Mouse (Mus musculus): ENCODE data around the gene Smad1. TPM values are rescaled to one million over a fixed set of nuclear protein-coding genes. Genes with fewer than 3 reads are reported as not detected.
A peak's percentile ranks its signal among the peaks of the same experiment; 100 is the strongest.
"Not testable (repeated sequence)": the region's sequence is repeated elsewhere in the genome, so short reads cannot be mapped to it uniquely, and the experiment has no call there.

Smad1 gene
- polyA plus RNA-seq (2014; fragmentation: Nextera tagmentation; extraction: Ambion mirVana), result 50.4 and 53.3 TPM in 2 replicates

DNA sequence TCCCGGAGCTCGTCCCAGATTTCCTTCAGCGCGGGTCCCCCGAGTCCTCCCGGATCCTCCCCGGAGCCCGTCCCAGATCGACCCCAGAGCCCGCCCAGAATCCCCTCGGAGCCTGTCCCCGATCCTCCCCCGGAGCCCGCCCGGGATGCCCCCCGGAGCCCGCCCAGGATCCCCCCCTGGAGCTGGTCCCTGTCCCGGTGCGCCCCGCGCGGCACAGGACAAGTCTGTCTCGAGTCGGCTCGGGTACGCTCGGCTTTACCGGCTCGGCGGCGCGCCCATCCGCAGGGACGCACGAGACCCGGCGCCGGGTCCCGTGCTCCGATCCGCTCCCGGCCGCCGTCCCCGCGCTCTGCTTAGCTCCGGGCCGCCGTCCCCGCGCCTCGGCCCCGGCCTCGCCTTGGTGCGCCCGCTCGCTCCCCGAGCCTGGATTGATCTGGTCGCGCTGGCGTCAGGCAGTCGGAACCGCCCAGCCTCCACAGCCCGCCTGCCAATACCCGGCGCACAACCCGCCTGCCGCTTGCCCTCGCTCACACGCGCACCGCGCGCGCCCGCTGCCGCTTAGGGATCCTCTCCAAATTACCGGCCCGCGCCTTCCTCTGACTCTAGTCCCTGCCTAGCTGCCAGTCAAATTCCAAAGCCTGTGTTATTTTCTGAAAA lies at the start of gene Smad1:
Smad1 (minus strand) TSS at position 525 of the 657 bp plus-strand sequence.
- peak within 1 kb of the TSS; percentile 92 for H3K27ac ChIP-seq (replicated peaks; ENCODE audit: low read depth, low read length)
- H3K4me2 ChIP-seq (ENCODE audit: low read depth, severe bottlenecking), result peak within 1 kb of the TSS; percentile 73
- H3K27me3 ChIP-seq (ENCODE audit: control insufficient read depth, insufficient read depth, low read length), result no peaks in the 10 kb centered on the region
- H3K36me3 ChIP-seq (ENCODE audit: control insufficient read depth, insufficient read depth, low read length), result no peaks in the 10 kb centered on the region
- DNase-seq (ENCODE audit: low spot score), result peak; percentile 97
- peaks cover 10% of the 10 kb centered on the region for H3K4me1 ChIP-seq (ENCODE audit: control insufficient read depth, insufficient read depth, low read length)
- peak within 1 kb of the TSS; percentile 92 for H3K4me3 ChIP-seq (ENCODE audit: low read depth, low read length)
- H3K9ac ChIP-seq (ENCODE audit: low read length), result peak within 1 kb of the TSS; percentile 93
- no peaks in the 10 kb centered on the region for H3K9me3 ChIP-seq (ENCODE audit: control insufficient read depth, low read length)
- peak; percentile 90 for ATAC-seq (ENCODE audit: insufficient number of reproducible peaks, low FRiP score, low TSS enrichment, low read depth)
- under 1% methylated on average over 68 of the region's 80 CpGs for WGBS

DNA sequence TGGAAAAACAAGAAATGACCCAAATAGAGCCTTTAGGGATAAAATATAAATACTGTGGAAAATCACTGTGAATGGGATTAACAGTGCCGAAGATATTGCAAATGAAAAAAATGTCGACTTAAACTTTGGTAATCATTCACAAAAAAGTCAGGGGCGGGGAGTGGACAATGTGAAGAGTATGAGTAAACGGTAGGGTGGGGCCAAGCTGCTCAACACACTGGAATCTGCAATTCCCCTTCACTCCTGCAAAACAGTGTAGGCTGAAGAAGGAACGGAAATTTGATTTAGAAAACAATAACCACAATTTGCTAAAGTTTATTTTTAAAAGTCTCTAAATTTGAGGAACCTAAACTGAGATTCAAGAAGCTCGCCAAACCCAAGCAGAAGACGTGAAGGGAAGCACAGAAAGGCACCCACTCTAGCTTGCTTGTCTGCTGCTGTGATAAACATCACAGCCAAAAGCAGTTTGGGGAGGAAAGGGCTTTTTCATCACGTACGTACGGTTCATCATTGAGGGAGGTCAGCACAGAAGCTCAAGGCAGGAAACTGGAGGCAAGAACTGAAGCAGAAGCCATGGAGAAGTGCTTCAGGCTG lies 48.0 kb upstream of the Smad1 start:
- no peak overlapping the region for H3K9ac ChIP-seq (ENCODE audit: low read length)
- DNase-seq (ENCODE audit: low spot score) (peak; percentile 17), ATAC-seq (ENCODE audit: insufficient number of reproducible peaks, low FRiP score, low TSS enrichment, low read depth) (no peak)
- no peak overlapping the region for H3K27ac ChIP-seq (replicated peaks; ENCODE audit: low read depth, low read length)
- no peaks in the 10 kb centered on the region for H3K36me3 ChIP-seq (ENCODE audit: control insufficient read depth, insufficient read depth, low read length)
- no peaks in the 10 kb centered on the region for H3K9me3 ChIP-seq (ENCODE audit: control insufficient read depth, low read length)
- 87% methylated on average over 10 of the region's 10 CpGs for WGBS
- no peak overlapping the region for H3K4me2 ChIP-seq (ENCODE audit: low read depth, severe bottlenecking)
- H3K27me3 ChIP-seq (ENCODE audit: control insufficient read depth, insufficient read depth, low read length), result no peaks in the 10 kb centered on the region
- H3K4me1 ChIP-seq (ENCODE audit: control insufficient read depth, insufficient read depth, low read length), result no peaks in the 10 kb centered on the region
- no peak overlapping the region for H3K4me3 ChIP-seq (ENCODE audit: low read depth, low read length)

DNA sequence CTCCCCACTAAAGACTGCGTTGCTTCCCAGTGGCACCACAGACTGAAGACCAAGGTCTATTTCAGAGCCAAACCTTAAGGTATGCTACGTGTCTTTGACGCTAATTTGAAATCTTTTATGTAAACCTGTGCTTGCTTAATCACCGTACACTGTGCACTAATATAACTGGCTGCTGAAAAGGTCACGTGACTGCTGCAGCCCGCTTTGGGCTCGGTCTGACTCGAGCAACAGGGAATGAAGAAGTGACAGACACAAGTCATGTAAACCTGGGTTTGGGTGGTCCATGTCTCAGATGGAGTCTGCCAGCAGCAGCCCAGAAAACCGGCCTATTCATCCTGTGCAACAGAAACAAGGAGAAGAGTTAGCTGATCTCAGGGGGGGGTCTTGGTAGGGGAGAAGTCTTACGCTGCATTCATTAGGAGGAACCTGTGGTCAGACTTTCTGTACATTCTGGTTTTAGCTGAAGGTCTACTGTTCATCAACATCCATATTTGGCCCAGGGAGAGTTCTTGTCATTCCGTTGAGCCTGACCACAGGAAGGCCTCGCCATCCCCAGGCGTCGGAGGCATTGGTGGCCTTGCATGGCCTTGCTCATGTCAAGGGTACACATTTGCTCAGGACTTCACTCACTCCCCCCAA lies 44.3 kb upstream of the Smad1 start:
- no peaks in the 10 kb centered on the region for H3K9me3 ChIP-seq (ENCODE audit: control insufficient read depth, low read length)
- no peak overlapping the region for H3K27ac ChIP-seq (replicated peaks; ENCODE audit: low read depth, low read length)
- no peaks in the 10 kb centered on the region for H3K27me3 ChIP-seq (ENCODE audit: control insufficient read depth, insufficient read depth, low read length)
- WGBS, result 89% methylated on average over 14 of the region's 14 CpGs
- H3K4me2 ChIP-seq (ENCODE audit: low read depth, severe bottlenecking), result no peak overlapping the region
- no peak for ATAC-seq (ENCODE audit: insufficient number of reproducible peaks, low FRiP score, low TSS enrichment, low read depth)
- H3K4me1 ChIP-seq (ENCODE audit: control insufficient read depth, insufficient read depth, low read length), result no peaks in the 10 kb centered on the region
- H3K9ac ChIP-seq (ENCODE audit: low read length), result no peak overlapping the region
- no peaks in the 10 kb centered on the region for H3K36me3 ChIP-seq (ENCODE audit: control insufficient read depth, insufficient read depth, low read length)
- no peak overlapping the region for H3K4me3 ChIP-seq (ENCODE audit: low read depth, low read length)
- no peak for DNase-seq (ENCODE audit: low spot score)

DNA sequence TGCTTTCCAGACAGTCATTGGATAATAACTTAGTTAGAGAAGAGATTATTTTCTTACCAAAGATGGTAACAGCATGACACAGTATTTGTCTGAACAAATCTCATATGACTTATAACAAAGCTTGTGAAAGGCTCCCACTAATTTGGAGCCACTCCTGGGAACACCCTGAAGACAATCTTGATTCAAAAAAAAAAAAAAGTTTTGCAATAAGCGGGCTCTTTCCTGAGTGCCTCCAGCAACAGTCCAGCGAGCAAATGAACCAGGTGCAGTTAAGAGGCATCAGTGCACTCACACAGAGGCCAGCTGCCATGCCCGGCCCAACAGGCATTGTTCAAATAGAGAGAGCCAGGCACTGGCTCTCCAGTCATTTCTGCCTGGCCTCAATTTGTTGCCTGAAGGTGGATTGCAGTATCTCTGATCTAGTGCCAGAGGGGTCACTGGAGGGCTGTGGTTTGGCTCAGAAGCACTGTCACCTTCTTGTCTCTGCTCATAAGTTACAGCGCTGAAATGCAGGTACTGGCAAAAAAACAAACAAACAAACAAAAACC lies 34.7 kb upstream of the Smad1 start:
- ATAC-seq (ENCODE audit: insufficient number of reproducible peaks, low FRiP score, low TSS enrichment, low read depth), result no peak
- no peaks in the 10 kb centered on the region for H3K4me1 ChIP-seq (ENCODE audit: control insufficient read depth, insufficient read depth, low read length)
- no peak for DNase-seq (ENCODE audit: low spot score)
- H3K4me3 ChIP-seq (ENCODE audit: low read depth, low read length), result no peak overlapping the region
- no peaks in the 10 kb centered on the region for H3K27me3 ChIP-seq (ENCODE audit: control insufficient read depth, insufficient read depth, low read length)
- 60% methylated on average over 4 of the region's 4 CpGs for WGBS
- no peak overlapping the region for H3K9ac ChIP-seq (ENCODE audit: low read length)
- no peaks in the 10 kb centered on the region for H3K9me3 ChIP-seq (ENCODE audit: control insufficient read depth, low read length)
- H3K4me2 ChIP-seq (ENCODE audit: low read depth, severe bottlenecking), result no peak overlapping the region
- H3K36me3 ChIP-seq (ENCODE audit: control insufficient read depth, insufficient read depth, low read length), result no peaks in the 10 kb centered on the region
- no peak overlapping the region for H3K27ac ChIP-seq (replicated peaks; ENCODE audit: low read depth, low read length)

DNA sequence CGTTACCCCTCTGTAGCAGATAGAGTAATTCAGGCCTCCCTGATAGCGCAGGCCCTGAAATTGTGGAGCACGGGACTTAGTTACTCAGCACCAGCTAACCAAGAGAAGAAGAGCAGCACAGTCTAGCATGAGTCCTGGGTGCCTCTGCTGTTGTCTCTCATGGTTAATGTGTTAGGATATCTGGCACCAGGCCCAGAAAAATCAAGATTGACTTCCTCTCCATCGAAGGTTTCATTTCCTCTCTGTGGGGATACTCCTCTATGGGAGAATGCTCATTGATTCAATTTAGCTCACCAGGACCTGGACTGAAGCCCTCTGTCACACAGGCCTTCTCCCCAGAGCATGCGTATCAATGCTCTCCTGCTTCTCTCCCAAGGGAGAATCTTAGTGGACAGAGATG lies 15.6 kb upstream of the Smad1 start:
- no peak for DNase-seq (ENCODE audit: low spot score)
- Histone ChIP-seq H3K36me3 (ENCODE audit: control insufficient read depth, insufficient read depth, low read length) (no peaks in the 10 kb centered on the region), H3K4me2 (ENCODE audit: low read depth, severe bottlenecking) (no peak overlapping the region), H3K27ac (replicated peaks; ENCODE audit: low read depth, low read length) (no peak overlapping the region), H3K9me3 (ENCODE audit: control insufficient read depth, low read length) (no peaks in the 10 kb centered on the region), H3K4me1 (ENCODE audit: control insufficient read depth, insufficient read depth, low read length) (no peaks in the 10 kb centered on the region), H3K9ac (ENCODE audit: low read length) (no peak overlapping the region), H3K4me3 (ENCODE audit: low read depth, low read length) (no peak overlapping the region), H3K27me3 (ENCODE audit: control insufficient read depth, insufficient read depth, low read length) (no peaks in the 10 kb centered on the region)
- 89% methylated on average over 5 of the region's 5 CpGs for WGBS
- ATAC-seq (ENCODE audit: insufficient number of reproducible peaks, low FRiP score, low TSS enrichment, low read depth), result no peak

DNA sequence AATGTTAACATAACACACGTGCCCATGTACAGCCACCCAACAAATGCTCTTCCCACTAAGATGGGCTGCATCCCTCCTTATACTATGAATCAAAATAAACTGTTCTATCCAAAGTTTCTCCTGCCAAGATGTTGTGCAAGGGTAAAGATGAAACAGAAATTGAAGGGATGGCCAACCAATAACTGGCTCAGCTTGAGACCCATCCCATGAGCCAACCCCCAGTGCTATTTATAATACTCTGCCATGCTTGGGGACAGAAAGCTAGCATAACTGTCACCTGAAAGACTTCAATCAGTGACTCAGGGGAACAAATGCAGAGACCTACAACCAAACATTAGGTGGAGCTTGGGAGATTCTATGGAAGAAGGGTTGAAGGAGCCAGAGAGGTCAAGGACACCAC lies 11.2 kb upstream of the Smad1 start:
- H3K9me3 ChIP-seq (ENCODE audit: control insufficient read depth, low read length), result peaks cover 2% of the 10 kb centered on the region; the same call in 1 of the 2 replicates
- WGBS, result 92% methylated on average over 1 of the region's 1 CpGs
- H3K9ac ChIP-seq (ENCODE audit: low read length), result no peak overlapping the region
- no peak overlapping the region for H3K4me3 ChIP-seq (ENCODE audit: low read depth, low read length)
- no peak overlapping the region for H3K27ac ChIP-seq (replicated peaks; ENCODE audit: low read depth, low read length)
- no peaks in the 10 kb centered on the region for H3K27me3 ChIP-seq (ENCODE audit: control insufficient read depth, insufficient read depth, low read length)
- DNase-seq (ENCODE audit: low spot score) (no peak), ATAC-seq (ENCODE audit: insufficient number of reproducible peaks, low FRiP score, low TSS enrichment, low read depth) (no peak)
- H3K4me2 ChIP-seq (ENCODE audit: low read depth, severe bottlenecking), result no peak overlapping the region
- H3K4me1 ChIP-seq (ENCODE audit: control insufficient read depth, insufficient read depth, low read length), result no peaks in the 10 kb centered on the region
- no peaks in the 10 kb centered on the region for H3K36me3 ChIP-seq (ENCODE audit: control insufficient read depth, insufficient read depth, low read length)

DNA sequence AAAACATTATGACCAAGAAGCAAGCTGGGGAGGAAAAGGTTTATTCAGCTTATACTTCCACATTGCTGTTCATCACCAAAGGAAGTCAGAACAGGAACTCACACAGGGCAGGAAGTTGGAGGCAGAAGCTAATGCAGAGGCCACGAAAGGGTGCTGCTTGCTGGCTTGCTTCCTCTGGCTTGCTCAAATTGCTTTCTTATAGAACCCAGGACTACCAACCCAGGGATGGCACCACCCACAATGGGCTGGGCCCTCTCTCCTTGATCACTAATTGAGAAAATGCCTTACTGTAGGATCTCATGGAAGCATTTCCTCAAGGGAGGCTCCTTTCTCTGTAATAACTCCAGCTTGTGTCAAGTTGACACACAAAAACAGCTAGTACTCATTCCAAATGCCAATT lies 8.0 kb upstream of the Smad1 start:
- H3K9ac ChIP-seq (ENCODE audit: low read length); H3K4me2 ChIP-seq (ENCODE audit: low read depth, severe bottlenecking); H3K27ac ChIP-seq (replicated peaks; ENCODE audit: low read depth, low read length); DNase-seq (ENCODE audit: low spot score); H3K4me3 ChIP-seq (ENCODE audit: low read depth, low read length); H3K4me1 ChIP-seq (ENCODE audit: control insufficient read depth, insufficient read depth, low read length); H3K36me3 ChIP-seq (ENCODE audit: control insufficient read depth, insufficient read depth, low read length); H3K27me3 ChIP-seq (ENCODE audit: control insufficient read depth, insufficient read depth, low read length); H3K9me3 ChIP-seq (ENCODE audit: control insufficient read depth, low read length); ATAC-seq (ENCODE audit: insufficient number of reproducible peaks, low FRiP score, low TSS enrichment, low read depth): not testable (repeated sequence)
- 59% methylated on average over 1 of the region's 1 CpGs for whole genome bisulfite sequencing

DNA sequence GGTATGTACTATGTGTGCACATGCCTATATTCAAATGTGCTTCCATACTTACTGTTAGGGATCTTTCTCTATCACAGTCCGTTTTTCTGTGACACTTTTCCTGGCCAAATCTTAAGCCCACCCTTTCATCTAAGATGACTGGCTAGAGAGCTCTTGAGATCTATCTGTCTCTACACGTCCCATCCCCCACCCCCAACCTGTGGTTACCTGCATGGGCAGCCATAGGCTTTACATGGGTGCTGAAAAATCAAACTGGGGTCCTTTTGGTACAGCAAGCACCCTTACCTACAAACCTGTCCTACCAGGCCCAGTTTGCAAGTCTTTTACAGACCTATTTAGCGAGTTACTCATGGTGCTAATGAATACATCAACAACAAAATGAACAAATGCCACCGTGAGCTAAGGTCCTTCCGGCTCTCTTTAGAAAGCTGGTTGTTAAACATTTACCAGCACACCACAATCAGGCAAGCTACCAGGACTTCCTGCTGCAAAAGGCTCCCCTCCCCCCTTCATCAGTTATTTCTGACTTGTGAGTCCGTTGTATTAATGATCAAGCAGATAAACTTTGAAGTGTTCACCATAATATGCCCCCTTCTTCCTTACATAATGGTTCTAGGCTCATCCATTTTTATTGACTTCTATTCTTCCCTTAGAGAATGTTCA lies 5.7 kb upstream of the Smad1 start:
- peaks cover 2% of the 10 kb centered on the region; the same call in 1 of the 2 replicates for H3K9me3 ChIP-seq (ENCODE audit: control insufficient read depth, low read length)
- ATAC-seq (ENCODE audit: insufficient number of reproducible peaks, low FRiP score, low TSS enrichment, low read depth) (no peak), DNase-seq (ENCODE audit: low spot score) (no peak)
- H3K4me3 ChIP-seq (ENCODE audit: low read depth, low read length), result no peak overlapping the region
- no peaks in the 10 kb centered on the region for H3K27me3 ChIP-seq (ENCODE audit: control insufficient read depth, insufficient read depth, low read length)
- H3K4me2 ChIP-seq (ENCODE audit: low read depth, severe bottlenecking), result no peak overlapping the region
- H3K9ac ChIP-seq (ENCODE audit: low read length), result no peak overlapping the region
- H3K4me1 ChIP-seq (ENCODE audit: control insufficient read depth, insufficient read depth, low read length), result no peaks in the 10 kb centered on the region
- H3K36me3 ChIP-seq (ENCODE audit: control insufficient read depth, insufficient read depth, low read length), result no peaks in the 10 kb centered on the region
- H3K27ac ChIP-seq (replicated peaks; ENCODE audit: low read depth, low read length), result no peak overlapping the region
- 65% methylated on average over 6 of the region's 6 CpGs for WGBS
